ENCODE assay signal across 15 mouse cellular contexts in the genomic region with DNA sequence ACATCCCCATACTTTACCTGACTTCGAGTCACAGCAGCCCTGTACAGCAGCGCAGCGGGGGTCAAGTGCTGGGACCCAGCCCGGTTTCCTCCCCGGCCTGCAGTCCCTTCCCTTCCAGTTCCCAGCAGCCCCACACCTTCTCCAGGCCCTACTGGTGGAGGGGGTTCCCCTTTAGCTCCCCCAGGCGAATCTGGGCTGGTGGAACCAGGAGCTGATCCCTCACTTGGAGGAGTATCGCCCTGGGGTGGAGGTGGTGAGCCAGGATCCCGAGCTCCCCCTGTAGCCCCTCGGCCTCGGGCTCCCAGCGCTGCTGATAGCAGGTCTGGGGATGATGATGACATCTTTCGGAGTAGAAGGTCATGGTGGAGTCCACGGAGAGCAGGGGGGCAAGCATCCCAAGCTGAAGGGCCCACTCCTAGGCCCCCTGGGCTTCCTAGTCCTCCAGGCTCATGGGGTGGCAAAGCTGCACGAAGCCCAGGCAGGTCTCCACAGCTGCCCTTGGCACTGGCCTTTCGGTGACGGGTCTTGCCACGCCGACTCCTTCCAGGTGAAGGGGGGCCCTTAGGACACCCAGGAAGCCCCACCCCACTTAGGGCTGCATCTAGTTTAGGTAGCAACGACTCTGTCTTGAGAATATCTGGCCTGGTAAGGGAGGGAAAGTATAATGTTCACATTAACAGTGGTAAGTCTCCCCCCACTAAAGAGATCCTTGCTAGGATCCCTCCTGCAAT. TPM values are rescaled to one million over a fixed set of nuclear protein-coding genes. Genes with fewer than 3 reads are reported as not detected.
DNase-seq lines count a peak whose midpoint lies in the region; ATAC-seq and TF ChIP-seq lines count a peak whose summit lies in the region.
"Had no signal": no experiment of that assay in that cellular context is flagged by ENCODE, and none has a peak within 500 bp of the region (broad histone marks: within the 10 kb centered on the region; RNA-seq: fewer than 3 reads in every experiment).

No protein-coding gene starts in this region.

- H3K4me2 ChIP-seq in hindbrain, embryonic 12.5 days (replicated peaks) = no peak overlapping the region
- H3K4me2 ChIP-seq in midbrain, embryonic 11.5 days = no peak overlapping the region
- no peak overlapping the region for H3K4me2 ChIP-seq in midbrain, embryonic 14.5 days (ENCODE audit: low read length)
- H3K4me2 ChIP-seq in intestine, postnatal 0 days (replicated peaks; ENCODE audit: low read depth) = peak overlapping the region; percentile 21; the same call in 1 of the 2 replicates
- H3K4me2 ChIP-seq in midbrain, postnatal 0 days (ENCODE audit: low read depth, low read length, poor library complexity, severe bottlenecking) = no peak overlapping the region
- H3K4me2 ChIP-seq: hindbrain, embryonic 15.5 days; stomach, embryonic 15.5 days had no signal

- no peak overlapping the region for H3K9ac ChIP-seq in hindbrain, embryonic 12.5 days
- H3K9ac ChIP-seq in midbrain, embryonic 11.5 days (ENCODE audit: low read length) = no peak overlapping the region
- no peak overlapping the region for H3K9ac ChIP-seq in midbrain, embryonic 14.5 days (replicated peaks; ENCODE audit: low read length)
- H3K9ac ChIP-seq in intestine, postnatal 0 days (ENCODE audit: low read depth, low read length) = no peak overlapping the region
- H3K9ac ChIP-seq in midbrain, postnatal 0 days (replicated peaks; ENCODE audit: low read length, poor library complexity, severe bottlenecking) = no peak overlapping the region
- H3K9ac ChIP-seq: hindbrain, embryonic 15.5 days; stomach, embryonic 15.5 days had no signal

- no peak overlapping the region for H3K4me3 ChIP-seq in hindbrain, embryonic 12.5 days
- no peak overlapping the region for H3K4me3 ChIP-seq in hindbrain, embryonic 10.5 days
- H3K4me3 ChIP-seq in midbrain, embryonic 11.5 days (ENCODE audit: low read depth, low read length) = no peak overlapping the region
- H3K4me3 ChIP-seq in midbrain, embryonic 14.5 days (replicated peaks; ENCODE audit: low read depth, low read length) = no peak overlapping the region
- H3K4me3 ChIP-seq in intestine, postnatal 0 days (ENCODE audit: low read depth, low read length) = no peak overlapping the region
- no peak overlapping the region for H3K4me3 ChIP-seq in midbrain, postnatal 0 days (ENCODE audit: low read depth, low read length)
- H3K4me3 ChIP-seq: hindbrain, embryonic 15.5 days; stomach, embryonic 15.5 days had no signal

- no peaks in the 10 kb centered on the region for H3K9me3 ChIP-seq in hindbrain, embryonic 12.5 days (replicated peaks)
- no peaks in the 10 kb centered on the region for H3K9me3 ChIP-seq in hindbrain, embryonic 10.5 days
- H3K9me3 ChIP-seq in midbrain, embryonic 11.5 days (ENCODE audit: control insufficient read depth, low read length) = no peaks in the 10 kb centered on the region
- H3K9me3 ChIP-seq in midbrain, embryonic 14.5 days (ENCODE audit: control insufficient read depth, low read length) = no peaks in the 10 kb centered on the region
- H3K9me3 ChIP-seq in intestine, postnatal 0 days (ENCODE audit: control insufficient read depth) = no peaks in the 10 kb centered on the region
- H3K9me3 ChIP-seq in midbrain, postnatal 0 days (ENCODE audit: low read length) = no peaks in the 10 kb centered on the region
- H3K9me3 ChIP-seq: hindbrain, embryonic 15.5 days; stomach, embryonic 15.5 days had no signal

- TF ChIP-seq CTCF in intestine, postnatal 0 days (IDR thresholded peaks at IDR 0.05; ENCODE audit: low read depth) = no peak
- TF ChIP-seq CTCF in midbrain, postnatal 0 days (IDR thresholded peaks at IDR 0.05) = no peak

- ATAC-seq in hindbrain, embryonic 12.5 days (ENCODE audit: low FRiP score) = 0 out of 2 replicates have a peak, but pooled peaks have one; percentile 24
- ATAC-seq in midbrain, embryonic 11.5 days (ENCODE audit: low FRiP score) = 0 out of 2 replicates have a peak, but pooled peaks have one; percentile 33
- no peak; the same call in 1 of the 2 replicates for ATAC-seq in midbrain, embryonic 14.5 days (ENCODE audit: low FRiP score, low TSS enrichment)
- peak; percentile 12; the same call in 1 of the 2 replicates for ATAC-seq in intestine, postnatal 0 days
- peak; percentile 8; the same call in 1 of the 2 replicates for ATAC-seq in midbrain, postnatal 0 days (ENCODE audit: low FRiP score)
- no peak for ATAC-seq in granulocyte monocyte progenitor cell, adult 5-6 weeks (replicated peaks; ENCODE audit: poor library complexity, severe bottlenecking)

- no peak for DNase-seq in hindbrain, embryonic 10.5 days (ENCODE audit: low spot score)
- peak; percentile 81 for DNase-seq in midbrain, embryonic 11.5 days (ENCODE audit: low spot score, missing footprints)
- no peak for DNase-seq in midbrain, embryonic 14.5 days
- no peak for DNase-seq in midbrain, postnatal 0 days (ENCODE audit: low spot score)
- DNase-seq in heart, adult 9 months (ENCODE audit: low spot score in 2 of 2) = no peak
- DNase-seq: cerebellum, adult 18-20 months; kidney, postnatal 10 days; lung, postnatal 10 days had no signal

- H3K4me1 ChIP-seq in hindbrain, embryonic 12.5 days = no peaks in the 10 kb centered on the region
- H3K4me1 ChIP-seq in hindbrain, embryonic 10.5 days (replicated peaks) = 0 out of 2 replicates have a peak, but pooled peaks cover 5% of the 10 kb centered on the region
- no peaks in the 10 kb centered on the region for H3K4me1 ChIP-seq in midbrain, embryonic 11.5 days (ENCODE audit: control insufficient read depth, insufficient read depth, low read length)
- H3K4me1 ChIP-seq in midbrain, embryonic 14.5 days (ENCODE audit: control insufficient read depth, insufficient read depth, low read length) = no peaks in the 10 kb centered on the region
- no peaks in the 10 kb centered on the region for H3K4me1 ChIP-seq in intestine, postnatal 0 days (replicated peaks; ENCODE audit: control insufficient read depth, insufficient read depth, low read length)
- H3K4me1 ChIP-seq in midbrain, postnatal 0 days (ENCODE audit: insufficient read depth, low read length) = no peaks in the 10 kb centered on the region
- H3K4me1 ChIP-seq: hindbrain, embryonic 15.5 days; stomach, embryonic 15.5 days had no signal

- no peak overlapping the region for H3K27ac ChIP-seq in hindbrain, embryonic 12.5 days
- H3K27ac ChIP-seq in hindbrain, embryonic 10.5 days = no peak overlapping the region
- H3K27ac ChIP-seq in midbrain, embryonic 11.5 days (ENCODE audit: low read depth, low read length) = no peak overlapping the region
- no peak overlapping the region for H3K27ac ChIP-seq in midbrain, embryonic 14.5 days (replicated peaks; ENCODE audit: low read depth, low read length)
- H3K27ac ChIP-seq in intestine, postnatal 0 days (ENCODE audit: low read depth, low read length) = peak overlapping the region; percentile 74
- no peak overlapping the region for H3K27ac ChIP-seq in midbrain, postnatal 0 days (ENCODE audit: low read depth, low read length)
- H3K27ac ChIP-seq: hindbrain, embryonic 15.5 days; stomach, embryonic 15.5 days had no signal

- no peaks in the 10 kb centered on the region for H3K27me3 ChIP-seq in hindbrain, embryonic 12.5 days
- H3K27me3 ChIP-seq in hindbrain, embryonic 10.5 days (ENCODE audit: insufficient read depth, poor library complexity, severe bottlenecking) = no peaks in the 10 kb centered on the region
- no peaks in the 10 kb centered on the region for H3K27me3 ChIP-seq in midbrain, embryonic 11.5 days (ENCODE audit: control insufficient read depth, insufficient read depth, low read length)
- no peaks in the 10 kb centered on the region for H3K27me3 ChIP-seq in midbrain, embryonic 14.5 days (ENCODE audit: control insufficient read depth, insufficient read depth, low read length)
- H3K27me3 ChIP-seq in intestine, postnatal 0 days (replicated peaks; ENCODE audit: control insufficient read depth, insufficient read depth, low read length) = no peaks in the 10 kb centered on the region
- H3K27me3 ChIP-seq in midbrain, postnatal 0 days (ENCODE audit: insufficient read depth, low read length) = no peaks in the 10 kb centered on the region
- H3K27me3 ChIP-seq: hindbrain, embryonic 15.5 days; stomach, embryonic 15.5 days had no signal

- 91% methylated on average over 19 of the region's 19 CpGs for WGBS in hindbrain, embryonic 12.5 days
- WGBS in hindbrain, embryonic 10.5 days = 90% methylated on average over 19 of the region's 19 CpGs
- 91% methylated on average over 19 of the region's 19 CpGs for WGBS in midbrain, embryonic 11.5 days
- WGBS in midbrain, embryonic 14.5 days = 90% methylated on average over 19 of the region's 19 CpGs
- WGBS in intestine, postnatal 0 days = 79% methylated on average over 19 of the region's 19 CpGs
- 84% methylated on average over 19 of the region's 19 CpGs for WGBS in midbrain, postnatal 0 days

- peaks cover 88% of the 10 kb centered on the region for H3K36me3 ChIP-seq in hindbrain, embryonic 12.5 days
- H3K36me3 ChIP-seq in hindbrain, embryonic 10.5 days = peaks cover 99% of the 10 kb centered on the region
- H3K36me3 ChIP-seq in midbrain, embryonic 11.5 days (ENCODE audit: control insufficient read depth, insufficient read depth, low read length) = peaks cover 40% of the 10 kb centered on the region
- peaks cover 90% of the 10 kb centered on the region for H3K36me3 ChIP-seq in midbrain, embryonic 14.5 days (ENCODE audit: control insufficient read depth, insufficient read depth, low read length)
- peaks cover 60% of the 10 kb centered on the region for H3K36me3 ChIP-seq in intestine, postnatal 0 days (ENCODE audit: control insufficient read depth, insufficient read depth)
- peaks cover 65% of the 10 kb centered on the region for H3K36me3 ChIP-seq in midbrain, postnatal 0 days (ENCODE audit: insufficient read depth, low read length)

RNA-seq across cellular contexts. Expression of a gene that starts 2.3 kb away (rescaled TPM):
- polyA plus RNA-seq in hindbrain, embryonic 12.5 days (2016; fragmentation: Nextera tagmentation; extraction: Ambion mirVana) = 4.3 and 6.6 TPM in 2 replicates
- 3.9 and 11.3 TPM in 2 replicates for polyA plus RNA-seq in hindbrain, embryonic 10.5 days (2016; fragmentation: Nextera tagmentation; extraction: Ambion mirVana)
- 6.7 TPM in 1 of 2 replicates, not detected in the other for polyA plus RNA-seq in midbrain, embryonic 11.5 days (2014; fragmentation: Nextera tagmentation; extraction: Ambion mirVana)
- polyA plus RNA-seq in midbrain, embryonic 14.5 days (2014; fragmentation: Nextera tagmentation; extraction: Ambion mirVana) = 9.6 TPM in 1 of 2 replicates, not detected in the other
- 3.5 TPM in 1 of 2 replicates, not detected in the other for polyA plus RNA-seq in intestine, postnatal 0 days (2015; fragmentation: Nextera tagmentation; extraction: Ambion mirVana)
- total RNA-seq in midbrain, postnatal 0 days (2014; rRNA removed) = not detected in 2 replicates
- polyA plus RNA-seq in midbrain, postnatal 0 days (2015; fragmentation: Nextera tagmentation; extraction: Ambion mirVana) = 15.9 and 18.2 TPM in 2 replicates
- 7.7 TPM in 1 of 2 replicates, not detected in the other for total RNA-seq in granulocyte monocyte progenitor cell, adult 5-6 weeks (2014; fragmentation: Nextera tagmentation)
- not detected in 2 replicates for total RNA-seq in granulocyte monocyte progenitor cell, adult 5-6 weeks (2017)
- total RNA-seq: heart, adult 8-10 months had no signal
- polyA plus RNA-seq: small intestine, adult 2 months had no signal

RNA-seq across cellular contexts. Expression of a gene that starts 15.6 kb away (rescaled TPM):
- polyA plus RNA-seq in hindbrain, embryonic 12.5 days (2016; fragmentation: Nextera tagmentation; extraction: Ambion mirVana) = 45.5 and 46.0 TPM in 2 replicates
- polyA plus RNA-seq in hindbrain, embryonic 10.5 days (2016; fragmentation: Nextera tagmentation; extraction: Ambion mirVana) = 27.1 and 35.2 TPM in 2 replicates
- 16.4 and 19.7 TPM in 2 replicates for polyA plus RNA-seq in midbrain, embryonic 11.5 days (2014; fragmentation: Nextera tagmentation; extraction: Ambion mirVana)
- polyA plus RNA-seq in midbrain, embryonic 14.5 days (2014; fragmentation: Nextera tagmentation; extraction: Ambion mirVana) = 44.2 and 47.9 TPM in 2 replicates
- polyA plus RNA-seq in intestine, postnatal 0 days (2015; fragmentation: Nextera tagmentation; extraction: Ambion mirVana) = 3.1 and 3.5 TPM in 2 replicates
- total RNA-seq in midbrain, postnatal 0 days (2014; rRNA removed) = 73.3 and 82.1 TPM in 2 replicates
- 49.7 and 50.1 TPM in 2 replicates for polyA plus RNA-seq in midbrain, postnatal 0 days (2015; fragmentation: Nextera tagmentation; extraction: Ambion mirVana)
- total RNA-seq in granulocyte monocyte progenitor cell, adult 5-6 weeks (2014; fragmentation: Nextera tagmentation) = 0.38 TPM in 1 of 2 replicates, not detected in the other
- 0.26 and 0.60 TPM in 2 replicates for total RNA-seq in granulocyte monocyte progenitor cell, adult 5-6 weeks (2017)

RNA-seq across cellular contexts. Expression of a gene that starts 16.7 kb away (rescaled TPM):
- 93.0 and 94.0 TPM in 2 replicates for polyA plus RNA-seq in hindbrain, embryonic 12.5 days (2016; fragmentation: Nextera tagmentation; extraction: Ambion mirVana)
- polyA plus RNA-seq in hindbrain, embryonic 10.5 days (2016; fragmentation: Nextera tagmentation; extraction: Ambion mirVana) = 132 and 135 TPM in 2 replicates
- 91.2 and 96.6 TPM in 2 replicates for polyA plus RNA-seq in midbrain, embryonic 11.5 days (2014; fragmentation: Nextera tagmentation; extraction: Ambion mirVana)
- 76.3 and 90.7 TPM in 2 replicates for polyA plus RNA-seq in midbrain, embryonic 14.5 days (2014; fragmentation: Nextera tagmentation; extraction: Ambion mirVana)
- polyA plus RNA-seq in intestine, postnatal 0 days (2015; fragmentation: Nextera tagmentation; extraction: Ambion mirVana) = 50.2 and 50.4 TPM in 2 replicates
- total RNA-seq in midbrain, postnatal 0 days (2014; rRNA removed) = 78.4 and 96.9 TPM in 2 replicates
- polyA plus RNA-seq in midbrain, postnatal 0 days (2015; fragmentation: Nextera tagmentation; extraction: Ambion mirVana) = 107 and 116 TPM in 2 replicates
- total RNA-seq in granulocyte monocyte progenitor cell, adult 5-6 weeks (2014; fragmentation: Nextera tagmentation) = 29.4 and 36.3 TPM in 2 replicates
- 18.7 and 20.0 TPM in 2 replicates for total RNA-seq in granulocyte monocyte progenitor cell, adult 5-6 weeks (2017)

RNA-seq across cellular contexts. Expression of a gene that starts 23.5 kb away (rescaled TPM):
- 3.6 and 4.3 TPM in 2 replicates for polyA plus RNA-seq in hindbrain, embryonic 12.5 days (2016; fragmentation: Nextera tagmentation; extraction: Ambion mirVana)
- 1.5 and 2.4 TPM in 2 replicates for polyA plus RNA-seq in hindbrain, embryonic 10.5 days (2016; fragmentation: Nextera tagmentation; extraction: Ambion mirVana)
- 0.98 and 1.9 TPM in 2 replicates for polyA plus RNA-seq in midbrain, embryonic 11.5 days (2014; fragmentation: Nextera tagmentation; extraction: Ambion mirVana)
- polyA plus RNA-seq in midbrain, embryonic 14.5 days (2014; fragmentation: Nextera tagmentation; extraction: Ambion mirVana) = 1.3 and 2.7 TPM in 2 replicates
- polyA plus RNA-seq in intestine, postnatal 0 days (2015; fragmentation: Nextera tagmentation; extraction: Ambion mirVana) = 1.1 TPM in 2 replicates
- 2.6 and 2.7 TPM in 2 replicates for total RNA-seq in midbrain, postnatal 0 days (2014; rRNA removed)
- polyA plus RNA-seq in midbrain, postnatal 0 days (2015; fragmentation: Nextera tagmentation; extraction: Ambion mirVana) = 0.99 and 1.3 TPM in 2 replicates
- total RNA-seq in granulocyte monocyte progenitor cell, adult 5-6 weeks (2014; fragmentation: Nextera tagmentation) = 12.9 and 19.4 TPM in 2 replicates
- total RNA-seq in granulocyte monocyte progenitor cell, adult 5-6 weeks (2017) = 2.4 TPM in 1 of 2 replicates, not detected in the other

RNA-seq across cellular contexts. Expression of a gene that starts 30.9 kb away (rescaled TPM):
- polyA plus RNA-seq in hindbrain, embryonic 12.5 days (2016; fragmentation: Nextera tagmentation; extraction: Ambion mirVana) = 153 and 161 TPM in 2 replicates
- 166 and 207 TPM in 2 replicates for polyA plus RNA-seq in hindbrain, embryonic 10.5 days (2016; fragmentation: Nextera tagmentation; extraction: Ambion mirVana)
- 234 and 255 TPM in 2 replicates for polyA plus RNA-seq in midbrain, embryonic 11.5 days (2014; fragmentation: Nextera tagmentation; extraction: Ambion mirVana)
- 187 TPM in 2 replicates for polyA plus RNA-seq in midbrain, embryonic 14.5 days (2014; fragmentation: Nextera tagmentation; extraction: Ambion mirVana)
- polyA plus RNA-seq in intestine, postnatal 0 days (2015; fragmentation: Nextera tagmentation; extraction: Ambion mirVana) = 109 and 115 TPM in 2 replicates
- total RNA-seq in midbrain, postnatal 0 days (2014; rRNA removed) = 150 and 181 TPM in 2 replicates
- polyA plus RNA-seq in midbrain, postnatal 0 days (2015; fragmentation: Nextera tagmentation; extraction: Ambion mirVana) = 90.3 and 103 TPM in 2 replicates
- 731 and 799 TPM in 2 replicates for total RNA-seq in granulocyte monocyte progenitor cell, adult 5-6 weeks (2014; fragmentation: Nextera tagmentation)
- total RNA-seq in granulocyte monocyte progenitor cell, adult 5-6 weeks (2017) = 213 and 218 TPM in 2 replicates

Comparison
In these comparisons a context has a peak if more than half of its experiments do, and no peak if none do; other contexts are left out.
1. ATAC-seq: peak in hindbrain, embryonic 12.5 days (single experiment), midbrain, embryonic 11.5 days (single experiment), intestine, postnatal 0 days (single experiment) and midbrain, postnatal 0 days (single experiment); none in midbrain, embryonic 14.5 days (single experiment) and granulocyte monocyte progenitor cell, adult 5-6 weeks (single experiment).